ENCODE assay signal across 21 mouse cellular contexts in the genomic region with DNA sequence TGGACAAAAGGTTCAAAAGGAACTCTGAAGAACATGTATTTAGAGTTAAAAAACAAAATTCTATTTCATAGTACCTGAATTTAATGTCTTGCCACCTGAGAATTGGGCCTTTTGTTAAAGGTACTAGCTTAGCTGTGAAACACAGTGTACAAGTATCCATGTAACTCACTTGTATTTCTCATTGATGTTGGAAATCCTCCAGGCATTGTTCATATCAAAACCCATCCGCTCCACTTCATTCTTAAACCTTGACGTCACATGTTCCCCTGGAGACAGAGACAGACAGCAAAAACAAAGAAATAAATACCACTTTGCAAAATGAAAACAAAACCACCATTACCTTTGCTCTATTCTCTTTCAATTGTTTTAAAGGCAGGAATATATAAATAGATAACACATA.
A peak's percentile ranks its signal among the peaks of the same experiment; 100 is the strongest.
DNase-seq lines count a peak whose midpoint lies in the region; ATAC-seq and TF ChIP-seq lines count a peak whose summit lies in the region.
"Had no signal": no experiment of that assay in that cellular context is flagged by ENCODE, and none has a peak within 500 bp of the region (broad histone marks: within the 10 kb centered on the region; RNA-seq: fewer than 3 reads in every experiment).

No protein-coding gene starts in this region.

- no peaks in the 10 kb centered on the region for H3K9me3 ChIP-seq in heart, postnatal 0 days (replicated peaks; ENCODE audit: control insufficient read depth, low read length)
- H3K9me3 ChIP-seq: forebrain, embryonic 12.5 days; hindbrain, embryonic 12.5 days; liver, embryonic 12.5 days; lung, embryonic 15.5 days; midbrain, embryonic 10.5 days; neural tube, embryonic 13.5 days had no signal

- peaks cover 3% of the 10 kb centered on the region; the same call in 1 of the 2 replicates for H3K4me1 ChIP-seq in kidney, adult 2 months (ENCODE audit: control insufficient read depth, insufficient read depth, low read length)
- H3K4me1 ChIP-seq in heart, postnatal 0 days (ENCODE audit: control insufficient read depth, insufficient read depth), result peaks cover 3% of the 10 kb centered on the region
- H3K4me1 ChIP-seq: forebrain, embryonic 12.5 days; hindbrain, embryonic 12.5 days; liver, embryonic 12.5 days; lung, embryonic 15.5 days; midbrain, embryonic 10.5 days; neural tube, embryonic 13.5 days had no signal

- H3K36me3 ChIP-seq in kidney, adult 2 months (ENCODE audit: control insufficient read depth, insufficient read depth, low read length), result peaks cover 3% of the 10 kb centered on the region
- peaks cover 48% of the 10 kb centered on the region for H3K36me3 ChIP-seq in heart, postnatal 0 days (replicated peaks; ENCODE audit: control insufficient read depth, insufficient read depth, low read length)

- no peak for DNase-seq in gastrocnemius, adult 2 months
- DNase-seq in gastrocnemius, adult 8-10 months (ENCODE audit: low spot score in 2 of 2), result no peak
- peak; percentile 71 for DNase-seq in kidney, adult 2 months
- DNase-seq in kidney, postnatal 14 days, result no peak
- DNase-seq in CD4-positive, CD25-positive, alpha-beta regulatory T cell, adult 2 months (ENCODE audit: low read depth, low spot score), result peak; percentile 59
- peak; percentile 56 for DNase-seq in heart, postnatal 0 days (ENCODE audit: low spot score)
- DNase-seq in c-Kit-positive CD71-positive TER-119-positive erythroid progenitor cells, embryonic 14.5 days (ENCODE audit: low spot score), result no peak
- no peak for DNase-seq in layer of hippocampus, adult 9-10 months (ENCODE audit: low spot score)
- DNase-seq: cerebellum, adult 9-11 months; gastrocnemius, postnatal 36 days; kidney, postnatal 10 days; layer of hippocampus, adult 9-11 months; right cerebral cortex, postnatal 25 days had no signal

- TF ChIP-seq EP300 in heart, postnatal 0 days (IDR thresholded peaks at IDR 0.05; ENCODE audit: low read depth), result no peak

- intact Hi-C loops in gastrocnemius, adult 2 months (cut with DNase I), result loop anchor here (5.0 to 10.0 kb wide), 2 partner anchors 135 to 317 kb away; no protein-coding TSS in a partner anchor

- TF ChIP-seq POLR2A in kidney, adult 2 months (IDR thresholded peaks at IDR 0.05; ENCODE audit: low read depth, low read length), result no peak

- no peak for TF ChIP-seq CTCF in gastrocnemius, adult 2 months (IDR thresholded peaks at IDR 0.05)
- no peak for TF ChIP-seq CTCF in kidney, adult 2 months (conservative IDR thresholded peaks at IDR 0.05; ENCODE audit: insufficient read depth, insufficient read length, low read depth, low read length)
- TF ChIP-seq CTCF in heart, postnatal 0 days (IDR thresholded peaks at IDR 0.05; ENCODE audit: low read depth), result no peak

- H3K4me3 ChIP-seq in gastrocnemius, adult 2 months, result no peak overlapping the region
- no peak overlapping the region for H3K4me3 ChIP-seq in kidney, adult 2 months (ENCODE audit: insufficient read depth, low read depth, low read length)
- H3K4me3 ChIP-seq in heart, postnatal 0 days (ENCODE audit: low read depth, low read length), result no peak overlapping the region
- H3K4me3 ChIP-seq: forebrain, embryonic 12.5 days; hindbrain, embryonic 12.5 days; liver, embryonic 12.5 days; lung, embryonic 15.5 days; midbrain, embryonic 10.5 days; neural tube, embryonic 13.5 days had no signal

- no peak overlapping the region for H3K4me2 ChIP-seq in heart, postnatal 0 days (ENCODE audit: low read depth, low read length)
- H3K4me2 ChIP-seq: forebrain, embryonic 12.5 days; hindbrain, embryonic 12.5 days; liver, embryonic 12.5 days; lung, embryonic 15.5 days; neural tube, embryonic 13.5 days had no signal

- no peak for ATAC-seq in heart, postnatal 0 days (ENCODE audit: insufficient read depth, low read depth)
- ATAC-seq: intestine, postnatal 0 days; liver, embryonic 12.5 days; Patski had no signal

- WGBS in kidney, adult 2 months, result 71% methylated on average over 2 of the region's 2 CpGs
- WGBS in heart, postnatal 0 days, result 12% methylated on average over 2 of the region's 2 CpGs

- peak overlapping the region; percentile 57; the same call in 1 of the 2 replicates for H3K27ac ChIP-seq in gastrocnemius, adult 2 months
- H3K27ac ChIP-seq in kidney, adult 2 months (ENCODE audit: insufficient read depth, low read depth, low read length), result no peak overlapping the region
- H3K27ac ChIP-seq in heart, postnatal 0 days (ENCODE audit: low read depth), result peak overlapping the region; percentile 70
- H3K27ac ChIP-seq: forebrain, embryonic 12.5 days; hindbrain, embryonic 12.5 days; liver, embryonic 12.5 days; lung, embryonic 15.5 days; midbrain, embryonic 10.5 days; neural tube, embryonic 13.5 days had no signal

- H3K9ac ChIP-seq in heart, postnatal 0 days (replicated peaks; ENCODE audit: low read depth, low read length), result no peak overlapping the region
- H3K9ac ChIP-seq: forebrain, embryonic 12.5 days; hindbrain, embryonic 12.5 days; liver, embryonic 12.5 days; lung, embryonic 15.5 days; neural tube, embryonic 13.5 days had no signal

- H3K27me3 ChIP-seq in kidney, adult 2 months (replicated peaks; ENCODE audit: control insufficient read depth, insufficient read depth, low read length), result no peaks in the 10 kb centered on the region
- H3K27me3 ChIP-seq in heart, postnatal 0 days (ENCODE audit: control insufficient read depth, insufficient read depth, low read length), result no peaks in the 10 kb centered on the region
- H3K27me3 ChIP-seq: forebrain, embryonic 12.5 days; hindbrain, embryonic 12.5 days; liver, embryonic 12.5 days; lung, embryonic 15.5 days; neural tube, embryonic 13.5 days; Patski had no signal

Comparison
In these comparisons a context has a peak if more than half of its experiments do, and no peak if none do; other contexts are left out.
1. DNase-seq: peak in kidney, adult 2 months (single experiment), CD4-positive, CD25-positive, alpha-beta regulatory T cell, adult 2 months (single experiment) and heart, postnatal 0 days (single experiment); none in gastrocnemius, adult 2 months (single experiment), gastrocnemius, adult 8-10 months (0 of 2), kidney, postnatal 14 days (single experiment), c-Kit-positive CD71-positive TER-119-positive erythroid progenitor cells, embryonic 14.5 days (single experiment) and layer of hippocampus, adult 9-10 months (single experiment).